Mouse (Mus musculus) right cerebral cortex, adult 2 months (tissue): Measurements from ENCODE around the gene Troap.
A peak's percentile ranks its signal among the peaks of the same experiment; 100 is the strongest.

Experiments
- DNase-seq, 2 experiments: peaks; one replicate each; pipeline ENCODE4 v3.0.0; 2021 to 2022; ENCODE audit warnings: low spot score in 2 of 2

Troap gene

GRCm38 (mm10) chr15:99114312-99115064 is 40.1 kb downstream of the Troap start:
- no peak for DNase-seq

GRCm38 (mm10) chr15:99115065-99115423 is 40.7 kb downstream of the Troap start:
- DNase-seq: no peak

GRCm38 (mm10) chr15:99116539-99116938 is 42.2 kb downstream of the Troap start:
- no peak for DNase-seq

- no peak for DNase-seq
Observed at GRCm38 (mm10) chr15:99120814-99121213, 46.4 kb downstream of the Troap start.

DNA sequence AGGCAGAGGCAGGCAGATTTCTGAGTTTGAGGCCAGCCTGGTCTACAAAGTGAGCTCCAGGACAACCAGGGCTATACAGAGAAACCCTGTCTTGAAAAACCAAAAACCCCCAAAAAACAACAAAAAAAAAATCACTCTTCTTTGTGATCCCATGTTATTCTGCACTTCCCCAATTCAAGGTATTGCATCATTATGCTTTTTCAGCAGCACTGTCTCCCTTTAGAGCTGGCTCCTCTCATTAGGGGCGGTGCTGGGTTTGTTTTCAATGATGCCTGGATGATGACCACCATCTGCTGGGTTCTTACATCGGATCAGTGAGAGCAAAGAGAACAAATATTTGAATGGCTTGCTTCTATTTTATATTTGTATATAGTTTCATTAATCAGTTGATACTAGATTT is 48.3 kb downstream of the Troap start:
- no peak for DNase-seq

DNA sequence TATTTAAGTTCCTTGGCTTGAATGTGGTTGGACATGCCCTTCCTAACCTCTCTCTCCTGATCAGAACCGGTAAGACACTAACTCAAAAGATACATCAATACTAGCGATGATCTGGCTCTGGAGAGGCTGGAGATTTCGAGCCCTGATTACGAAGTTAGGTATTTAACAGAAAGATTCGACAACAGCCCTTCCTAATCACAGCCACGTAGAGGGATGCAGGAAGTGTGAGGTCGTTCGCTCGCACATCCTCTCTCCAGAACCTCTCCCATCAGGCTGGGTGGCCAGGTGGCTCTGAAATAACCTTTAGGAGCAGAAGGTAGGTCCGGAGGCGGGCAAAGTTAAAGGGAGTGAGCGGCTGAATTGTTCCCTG is 51.3 kb downstream of the Troap start, which contains the start of gene Spats2:
Spats2 (plus strand) TSS at position 206 of the 370 bp plus-strand sequence.
- DNase-seq: no peak

- DNase-seq: peak; percentile 93 to 94
Observed at GRCm38 (mm10) chr15:99126081-99126815, 51.9 kb downstream of the Troap start.

DNA sequence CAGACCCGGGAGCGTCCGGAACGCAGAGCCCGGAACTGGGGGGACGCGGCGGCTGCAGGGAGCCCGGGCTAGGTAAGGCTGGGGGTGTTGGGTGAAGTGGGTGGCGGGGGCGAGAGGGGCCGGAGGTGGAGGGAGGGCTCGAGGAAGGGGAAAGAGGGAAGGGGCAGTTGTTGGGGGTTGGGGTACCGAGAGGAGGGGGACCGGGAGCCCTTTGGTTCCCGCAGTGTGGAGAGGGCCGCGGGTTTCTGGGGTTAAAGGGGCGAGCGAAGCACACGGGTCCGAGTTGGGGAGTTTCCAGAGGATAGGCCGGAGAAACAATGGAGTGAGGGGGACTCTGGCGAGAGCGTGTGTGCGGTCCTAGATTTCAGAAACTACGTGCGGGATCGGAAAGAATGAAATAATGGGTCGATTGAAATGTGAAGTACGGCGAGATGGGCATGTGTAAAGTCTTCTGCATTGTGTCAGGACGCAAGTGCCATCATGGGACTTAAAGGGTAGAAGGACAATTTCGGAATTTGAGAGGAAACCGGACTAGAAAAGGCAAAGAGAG is 52.5 kb downstream of the Troap start:
- peak in 1 of 2 experiments; percentile 32 for DNase-seq

- no peak for DNase-seq
Observed at GRCm38 (mm10) chr15:99127851-99128522, 53.6 kb downstream of the Troap start.

- DNase-seq: no peak
Observed at GRCm38 (mm10) chr15:99129441-99129840, 55.1 kb downstream of the Troap start.

- no peak for DNase-seq
Observed at GRCm38 (mm10) chr15:99129956-99130910, 55.9 kb downstream of the Troap start.
